Mouse (Mus musculus): Measurements from ENCODE around the gene Tasp1. TPM values are rescaled to one million over a fixed set of nuclear protein-coding genes. Genes with fewer than 3 reads are reported as not detected.

Gene Tasp1
- polyA plus RNA-seq, 1 experiment from 2014 or later, result 13.8 TPM

GRCm38 (mm10) chr2:139784465-139784864, 282.1 kb downstream of the Tasp1 start:
- H3K4me1 ChIP-seq (replicated peaks; ENCODE audit: control insufficient read depth, insufficient read depth), result no peaks in the 10 kb centered on the region
- ATAC-seq (ENCODE audit: low FRiP score, low TSS enrichment), result no peak
- H3K4me2 ChIP-seq (replicated peaks; ENCODE audit: low read depth), result no peak overlapping the region
- H3K27me3 ChIP-seq (ENCODE audit: control insufficient read depth, insufficient read depth, low read length), result no peaks in the 10 kb centered on the region
- TF ChIP-seq EP300 (optimal IDR thresholded peaks at IDR 0.05) (no peak), CTCF (IDR thresholded peaks at IDR 0.05; ENCODE audit: low read depth) (no peak)
- H3K36me3 ChIP-seq (ENCODE audit: control insufficient read depth, insufficient read depth, low read length), result no peaks in the 10 kb centered on the region
- H3K27ac ChIP-seq (replicated peaks), result no peak overlapping the region
- H3K9ac ChIP-seq (ENCODE audit: low read length), result no peak overlapping the region
- WGBS, result 28% methylated on average over 1 of the region's 1 CpGs
- no peak overlapping the region for H3K4me3 ChIP-seq (ENCODE audit: low read depth, low read length)
- no peak for DNase-seq (ENCODE audit: low spot score)
- no peaks in the 10 kb centered on the region for H3K9me3 ChIP-seq (ENCODE audit: control insufficient read depth, low read length)

Other genes starting within 250 kb of the Tasp1 start
- gene Gm17374, start 85.2 kb upstream of the Tasp1 start, polyA plus RNA-seq (2015; fragmentation: Nextera tagmentation; extraction: Ambion mirVana), result not detected in 2 replicates
- gene Esf1, start 103.8 kb upstream of the Tasp1 start, polyA plus RNA-seq (2015; fragmentation: Nextera tagmentation; extraction: Ambion mirVana), result 13.7 and 14.1 TPM in 2 replicates
- gene Ndufaf5, start 103.8 kb upstream of the Tasp1 start, polyA plus RNA-seq (2015; fragmentation: Nextera tagmentation; extraction: Ambion mirVana), result 15.2 and 16.8 TPM in 2 replicates